Mouse (Mus musculus): ENCODE data around the gene Acot7. TPM values are rescaled to one million over a fixed set of nuclear protein-coding genes. Genes with fewer than 3 reads are reported as not detected.
A peak's percentile ranks its signal among the peaks of the same experiment; 100 is the strongest.
"Not testable (repeated sequence)": the region's sequence is repeated elsewhere in the genome, so short reads cannot be mapped to it uniquely, and the experiment has no call there.

Gene Acot7
- polyA plus RNA-seq, 1 experiment = 32.0 TPM

DNA sequence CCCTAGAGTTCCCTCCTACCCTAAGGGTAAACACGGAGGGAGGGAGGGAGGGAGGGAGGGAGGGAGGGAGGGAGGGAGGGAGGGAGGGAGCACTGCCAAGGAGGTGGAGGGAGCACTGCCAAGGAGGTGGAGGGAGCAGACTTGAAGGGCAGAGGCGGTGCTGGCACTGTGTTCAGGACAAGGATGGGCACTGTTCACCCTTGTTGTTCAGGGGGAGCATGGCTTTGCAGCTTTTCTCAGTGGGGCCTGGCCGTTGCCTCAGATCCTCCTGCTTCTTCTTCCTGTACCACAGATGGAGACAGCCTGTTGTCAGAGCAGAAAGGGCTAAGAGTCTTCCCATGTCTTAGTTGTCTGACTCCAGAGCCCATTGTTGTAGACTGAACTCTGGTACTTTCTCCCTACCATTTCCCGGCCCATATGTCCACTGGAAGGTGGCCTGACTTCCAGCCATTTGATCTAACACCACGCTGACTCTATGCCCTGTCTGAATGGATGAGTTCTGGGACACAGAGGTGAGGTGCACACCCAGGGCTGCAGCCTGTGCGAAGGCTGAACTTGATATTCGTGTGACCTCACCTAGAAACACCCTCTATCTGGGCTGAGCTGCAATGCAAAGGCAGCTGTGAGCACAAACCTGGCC lies 43.0 kb downstream of the Acot7 start:
- Histone ChIP-seq H3K4me1 (ENCODE audit: control insufficient read depth, insufficient read depth, low read length) (peaks cover 4% of the 10 kb centered on the region), H3K27ac (ENCODE audit: control insufficient read depth, insufficient read depth, low read depth, low read length, poor library complexity) (no peak overlapping the region), H3K4me3 (replicated peaks; ENCODE audit: control insufficient read depth, low read depth, low read length) (no peak overlapping the region)
- no peak for TF ChIP-seq CTCF (IDR thresholded peaks at IDR 0.05; ENCODE audit: control insufficient read depth, insufficient read depth, low read length)
- TF ChIP-seq POLR2A (IDR thresholded peaks at IDR 0.05; ENCODE audit: borderline replicate concordance, control insufficient read depth, low read depth, low read length) = no peak
- WGBS = 63% methylated on average over 7 of the region's 7 CpGs

DNA sequence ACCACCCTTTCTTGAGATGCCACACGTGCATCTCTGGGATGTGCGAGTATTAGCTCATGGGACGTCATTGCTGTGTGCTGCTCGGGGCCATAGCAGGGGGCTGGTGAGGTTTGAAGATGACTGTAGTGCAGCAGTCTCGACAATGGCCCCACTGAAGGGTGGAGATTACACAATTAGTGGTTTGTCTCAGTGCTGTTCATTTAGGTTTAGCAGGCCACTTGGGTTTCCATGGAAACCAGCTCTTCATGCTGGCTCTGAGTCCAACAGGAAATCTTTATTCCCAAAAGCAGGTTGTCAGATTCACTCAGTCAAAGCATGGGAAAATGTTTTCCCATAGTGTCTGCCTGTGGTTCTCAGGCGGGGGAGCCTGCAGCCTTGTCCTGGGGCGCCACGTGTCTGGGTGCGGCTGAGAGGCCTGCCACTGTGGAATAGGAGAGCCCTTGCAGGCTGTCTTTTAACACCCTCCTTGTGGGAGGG lies 43.5 kb downstream of the Acot7 start:
- H3K4me1 ChIP-seq (ENCODE audit: control insufficient read depth, insufficient read depth, low read length) = peaks cover 4% of the 10 kb centered on the region
- TF ChIP-seq CTCF (IDR thresholded peaks at IDR 0.05; ENCODE audit: control insufficient read depth, insufficient read depth, low read length) (no peak), POLR2A (IDR thresholded peaks at IDR 0.05; ENCODE audit: borderline replicate concordance, control insufficient read depth, low read depth, low read length) (no peak)
- no peak overlapping the region for H3K4me3 ChIP-seq (replicated peaks; ENCODE audit: control insufficient read depth, low read depth, low read length)
- WGBS = 67% methylated on average over 9 of the region's 9 CpGs
- no peak overlapping the region for H3K27ac ChIP-seq (ENCODE audit: control insufficient read depth, insufficient read depth, low read depth, low read length, poor library complexity)

DNA sequence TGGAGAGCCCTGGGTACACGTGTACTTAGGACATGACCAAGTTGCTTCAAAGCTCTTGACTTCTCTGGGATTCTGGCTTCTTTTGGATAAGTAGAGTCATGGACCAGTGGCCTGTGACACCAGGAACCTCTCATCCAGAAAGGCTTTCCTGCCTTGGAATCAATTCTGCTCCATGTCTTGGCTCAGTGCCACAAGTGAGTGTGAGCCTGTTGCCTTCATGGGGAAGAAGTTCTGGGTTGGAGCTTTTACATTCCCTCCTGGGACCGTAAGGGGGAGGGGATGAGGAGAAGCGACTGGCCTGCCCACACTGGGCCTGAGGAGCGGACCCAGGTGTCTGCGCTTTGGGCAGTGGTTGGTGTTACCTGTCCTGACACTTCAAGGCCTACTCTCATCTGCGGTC lies 44.2 kb downstream of the Acot7 start:
- Histone ChIP-seq H3K4me3 (replicated peaks; ENCODE audit: control insufficient read depth, low read depth, low read length) (no peak overlapping the region), H3K27ac (ENCODE audit: control insufficient read depth, insufficient read depth, low read depth, low read length, poor library complexity) (no peak overlapping the region), H3K4me1 (ENCODE audit: control insufficient read depth, insufficient read depth, low read length) (peaks cover 4% of the 10 kb centered on the region)
- TF ChIP-seq POLR2A (IDR thresholded peaks at IDR 0.05; ENCODE audit: borderline replicate concordance, control insufficient read depth, low read depth, low read length) = no peak
- TF ChIP-seq CTCF (IDR thresholded peaks at IDR 0.05; ENCODE audit: control insufficient read depth, insufficient read depth, low read length) = no peak
- WGBS = 83% methylated on average over 6 of the region's 6 CpGs

DNA sequence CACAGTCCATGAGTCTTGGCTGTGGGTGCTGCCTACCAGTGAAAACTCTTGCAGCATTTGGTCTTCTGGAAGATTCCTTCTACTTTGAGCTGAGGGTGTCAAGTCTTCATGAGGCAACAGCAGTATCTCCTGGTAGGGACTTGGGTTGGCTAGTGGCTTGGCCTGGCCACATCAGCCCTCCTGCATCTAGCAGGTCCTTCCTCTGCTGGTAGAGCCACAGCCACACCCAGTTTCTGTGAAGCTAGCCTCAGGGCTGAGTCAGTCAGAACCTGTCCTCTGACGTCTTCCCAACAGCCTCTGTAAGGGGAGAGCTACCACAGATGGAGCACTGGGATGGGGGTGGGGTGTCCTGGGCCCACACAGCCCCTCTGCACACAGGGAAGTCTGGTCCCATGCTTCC lies 44.6 kb downstream of the Acot7 start:
- H3K4me1 ChIP-seq (ENCODE audit: control insufficient read depth, insufficient read depth, low read length) = peaks cover 4% of the 10 kb centered on the region
- TF ChIP-seq CTCF (IDR thresholded peaks at IDR 0.05; ENCODE audit: control insufficient read depth, insufficient read depth, low read length) (no peak), POLR2A (IDR thresholded peaks at IDR 0.05; ENCODE audit: borderline replicate concordance, control insufficient read depth, low read depth, low read length) (no peak)
- 70% methylated on average over 1 of the region's 1 CpGs for WGBS

DNA sequence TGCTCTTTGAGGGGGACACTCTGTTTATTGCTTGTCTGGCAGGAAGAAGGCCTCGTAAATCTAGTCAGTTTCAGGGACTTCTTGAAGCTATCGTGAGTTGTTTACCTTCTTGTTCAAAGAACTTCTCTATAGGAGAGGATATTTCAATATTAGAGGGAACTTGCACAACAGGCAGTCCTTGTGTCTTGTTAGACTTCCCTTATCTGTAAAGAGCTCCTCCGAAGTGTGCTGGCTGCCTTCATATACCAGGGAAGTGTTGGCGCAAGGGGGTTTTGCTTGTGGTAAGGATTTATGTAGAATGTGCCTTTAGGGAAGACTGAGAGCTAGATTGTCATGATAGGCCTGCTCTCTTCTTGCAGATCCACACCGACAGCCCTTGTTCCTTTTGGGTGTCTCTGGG lies 46.2 kb downstream of the Acot7 start:
- peak overlapping the region; percentile 79 for H3K27ac ChIP-seq (ENCODE audit: control insufficient read depth, insufficient read depth, low read depth, low read length, poor library complexity)
- whole genome bisulfite sequencing = 27% methylated on average over 5 of the region's 5 CpGs
- H3K4me3 ChIP-seq (replicated peaks; ENCODE audit: control insufficient read depth, low read depth, low read length) = no peak overlapping the region
- TF ChIP-seq POLR2A (IDR thresholded peaks at IDR 0.05; ENCODE audit: borderline replicate concordance, control insufficient read depth, low read depth, low read length) = no peak
- no peak for TF ChIP-seq CTCF (IDR thresholded peaks at IDR 0.05; ENCODE audit: control insufficient read depth, insufficient read depth, low read length)
- H3K4me1 ChIP-seq (ENCODE audit: control insufficient read depth, insufficient read depth, low read length) = peaks cover 4% of the 10 kb centered on the region

More for the DNA sequence above, 44.6 kb downstream of the Acot7 start:
- no peak overlapping the region for H3K4me3 ChIP-seq (replicated peaks; ENCODE audit: control insufficient read depth, low read depth, low read length)
- H3K27ac ChIP-seq (ENCODE audit: control insufficient read depth, insufficient read depth, low read depth, low read length, poor library complexity) = no peak overlapping the region

DNA sequence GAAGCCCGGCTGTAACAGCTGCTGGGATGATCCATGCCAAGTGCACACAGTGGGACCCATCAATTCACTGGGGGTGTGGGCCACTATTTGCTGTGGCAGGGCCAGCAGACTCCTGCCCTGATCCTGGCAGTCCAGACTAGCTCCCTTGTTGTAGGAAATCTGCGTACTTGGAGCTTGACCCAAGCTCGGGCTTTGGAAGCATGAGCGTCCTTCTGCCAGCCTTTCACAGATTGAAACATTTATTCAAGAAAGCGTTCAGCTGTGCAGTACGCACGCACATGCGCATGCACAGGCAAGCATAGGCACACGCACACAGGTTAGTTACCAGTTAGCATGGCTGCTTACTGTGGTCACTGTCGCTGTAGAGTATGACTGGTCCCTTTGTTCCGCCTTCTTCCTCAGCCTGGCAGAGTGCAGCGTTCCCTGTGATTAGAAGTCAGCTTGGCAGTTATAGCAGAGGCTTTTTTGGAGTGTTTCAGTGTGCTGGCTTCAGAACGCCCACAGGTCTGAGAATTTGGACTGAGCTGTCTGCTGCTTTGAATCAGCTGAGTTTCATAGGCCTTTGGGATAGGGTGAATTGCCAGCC lies 49.1 kb downstream of the Acot7 start:
- Histone ChIP-seq H3K27ac (ENCODE audit: control insufficient read depth, insufficient read depth, low read depth, low read length, poor library complexity) (no peak overlapping the region), H3K4me1 (ENCODE audit: control insufficient read depth, insufficient read depth, low read length) (no peaks in the 10 kb centered on the region), H3K4me3 (replicated peaks; ENCODE audit: control insufficient read depth, low read depth, low read length) (no peak overlapping the region)
- WGBS = 85% methylated on average over 13 of the region's 13 CpGs
- TF ChIP-seq CTCF (IDR thresholded peaks at IDR 0.05; ENCODE audit: control insufficient read depth, insufficient read depth, low read length) (no peak), POLR2A (IDR thresholded peaks at IDR 0.05; ENCODE audit: borderline replicate concordance, control insufficient read depth, low read depth, low read length) (no peak)

DNA sequence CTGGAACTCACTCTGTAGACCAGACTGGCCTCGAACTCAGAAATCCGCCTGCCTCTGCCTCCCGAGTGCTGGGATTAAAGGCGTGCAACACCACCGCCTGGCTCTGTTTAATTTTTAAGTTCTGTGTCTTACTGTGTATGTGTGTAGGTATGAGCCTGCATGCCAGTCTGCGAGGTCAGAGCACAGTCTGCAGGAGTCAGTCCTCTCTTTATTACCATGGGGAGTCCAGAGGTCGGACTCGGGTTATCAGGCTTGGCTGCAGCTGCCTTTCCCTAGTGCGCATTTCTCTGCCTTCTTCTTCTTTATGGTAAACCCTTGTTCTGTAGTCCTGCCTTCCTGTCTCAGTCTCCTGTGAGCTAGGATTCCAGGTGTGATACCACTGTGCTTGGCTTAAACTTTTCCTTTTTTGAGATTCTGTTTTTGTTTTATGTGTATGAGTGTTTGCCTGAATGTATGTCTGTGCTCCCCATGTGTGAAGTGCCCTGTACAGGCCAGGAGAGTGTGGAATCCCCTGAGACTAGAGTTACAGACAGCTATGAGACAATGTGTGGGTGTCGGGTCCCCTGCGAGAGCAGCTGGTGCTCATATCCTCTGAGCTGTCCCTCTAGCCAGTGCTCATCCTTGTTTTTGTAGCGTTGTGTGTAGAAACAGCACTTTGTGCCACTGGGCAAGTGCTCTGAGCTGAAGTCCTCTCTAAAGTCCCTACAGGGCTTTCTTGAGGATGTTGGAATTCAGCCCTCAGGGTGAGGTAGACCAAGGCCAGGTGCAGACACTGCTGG lies 50.0 kb downstream of the Acot7 start:
- TF ChIP-seq CTCF (IDR thresholded peaks at IDR 0.05; ENCODE audit: control insufficient read depth, insufficient read depth, low read length) (no peak), POLR2A (IDR thresholded peaks at IDR 0.05; ENCODE audit: borderline replicate concordance, control insufficient read depth, low read depth, low read length) (no peak)
- H3K4me1 ChIP-seq (ENCODE audit: control insufficient read depth, insufficient read depth, low read length) = no peaks in the 10 kb centered on the region
- H3K27ac ChIP-seq (ENCODE audit: control insufficient read depth, insufficient read depth, low read depth, low read length, poor library complexity) = no peak overlapping the region
- H3K4me3 ChIP-seq (replicated peaks; ENCODE audit: control insufficient read depth, low read depth, low read length) = no peak overlapping the region
- 85% methylated on average over 12 of the region's 12 CpGs for WGBS

DNA sequence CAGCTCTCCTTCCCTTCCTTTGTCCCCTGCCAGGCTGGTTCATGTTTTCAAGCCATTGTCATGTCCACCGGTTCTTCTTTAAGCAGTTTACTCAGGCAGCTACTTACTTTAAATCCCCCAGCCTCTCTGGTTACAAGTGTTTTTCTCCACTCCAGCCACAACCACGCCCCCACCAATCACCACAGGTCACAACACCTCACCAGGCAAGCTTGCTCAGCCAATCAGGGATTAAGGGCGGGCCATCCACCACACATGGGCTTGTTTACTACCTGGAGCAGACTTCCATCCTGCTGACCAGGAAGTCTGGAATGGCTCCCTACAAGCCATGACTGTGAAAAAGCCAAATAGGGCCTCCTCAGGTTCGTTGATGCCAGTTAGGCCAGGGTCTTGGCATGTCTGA lies 52.4 kb downstream of the Acot7 start:
- H3K4me3 ChIP-seq (replicated peaks; ENCODE audit: control insufficient read depth, low read depth, low read length); H3K4me1 ChIP-seq (ENCODE audit: control insufficient read depth, insufficient read depth, low read length); H3K27ac ChIP-seq (ENCODE audit: control insufficient read depth, insufficient read depth, low read depth, low read length, poor library complexity): not testable (repeated sequence)
- 78% methylated on average over 4 of the region's 4 CpGs for WGBS
